Mouse (Mus musculus): Measurements from ENCODE around the gene Gm11011.

DNA sequence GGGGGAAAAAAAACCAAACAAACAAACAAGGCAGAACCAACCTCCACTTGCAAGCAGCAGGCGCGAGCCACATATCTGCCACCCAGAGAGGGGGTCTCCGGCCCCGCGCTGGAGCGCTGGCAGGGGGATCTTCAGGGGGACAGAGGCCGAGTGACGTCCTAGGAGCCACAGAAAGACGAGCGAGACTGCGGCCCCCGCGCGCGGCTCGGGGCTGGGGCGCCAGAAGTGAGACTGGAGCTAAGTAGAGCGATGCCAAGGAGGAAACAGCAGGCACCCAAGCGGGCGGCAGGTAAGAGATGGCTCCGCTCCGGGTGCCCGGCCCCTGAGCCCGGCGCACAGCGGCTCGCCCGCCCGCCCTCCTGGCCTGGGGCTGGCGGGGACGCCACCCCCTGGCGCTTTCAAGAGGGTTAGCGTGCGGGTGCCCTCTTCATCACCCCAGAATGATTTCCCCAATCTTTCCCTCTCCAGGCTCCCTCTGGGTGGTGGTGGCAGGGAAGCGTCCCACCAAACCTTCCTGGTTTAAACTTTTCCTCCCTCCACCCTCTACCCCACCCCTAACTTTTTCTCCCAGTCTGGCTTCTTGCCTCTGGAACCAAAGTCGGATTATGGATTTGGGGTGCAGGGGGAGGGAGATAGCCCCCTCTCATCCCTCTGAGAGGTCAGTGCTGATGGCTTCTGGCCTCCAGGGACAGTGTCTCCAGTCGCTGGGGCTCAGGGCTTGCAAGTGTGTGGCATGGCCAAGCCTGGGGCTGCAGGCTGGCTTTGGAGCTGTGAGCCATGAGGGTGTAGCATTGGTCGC, 46.1 kb upstream of the Gm11011 start:
- TF ChIP-seq CTCF (IDR thresholded peaks at IDR 0.05; ENCODE audit: borderline replicate concordance, extremely low read depth, insufficient read depth, insufficient read length): no peak
- no peak for TF ChIP-seq POLR2A (IDR thresholded peaks at IDR 0.05; ENCODE audit: borderline replicate concordance, extremely low read depth, insufficient read depth, insufficient read length, poor library complexity, severe bottlenecking)
